Mouse (Mus musculus) lung, postnatal 4 days (tissue): Measurements from ENCODE around the gene Myh8.
A peak's percentile ranks its signal among the peaks of the same experiment; 100 is the strongest.

Source experiments
- DNase-seq, 2 experiments: peaks; one replicate each; pipeline ENCODE4 v3.0.0; 2021

Gene Myh8

DNA sequence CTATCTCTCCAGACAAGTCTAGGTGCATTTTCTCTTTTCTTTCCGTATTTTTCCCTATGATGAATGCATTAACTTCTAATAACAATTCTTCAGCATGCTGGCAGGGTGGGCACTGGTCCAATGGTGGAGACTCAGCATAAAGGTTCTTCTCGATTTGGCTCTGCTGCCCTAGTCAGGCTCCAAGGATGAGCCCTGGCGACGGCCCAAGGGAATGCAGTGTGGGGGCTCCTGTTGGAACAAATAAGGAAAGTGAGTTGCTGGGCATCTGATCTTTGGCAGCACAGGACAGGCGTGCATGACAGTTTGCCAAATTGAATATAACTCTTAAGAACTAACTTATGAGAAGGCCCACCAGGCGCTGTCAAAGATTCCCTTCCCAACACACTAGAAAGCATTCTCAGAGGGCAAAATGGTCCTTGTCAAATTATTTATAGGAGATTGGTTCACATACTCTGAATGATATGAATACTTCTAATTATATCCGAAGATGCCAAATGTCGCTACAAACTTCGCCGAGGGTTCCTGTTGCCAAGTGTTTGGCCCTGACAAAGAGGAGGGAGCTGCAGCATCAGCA, at the start of gene Myh8:
TSS of gene Myh8 (plus strand) at position 524 of the 574 bp plus-strand sequence.
- DNase-seq: peak; percentile 9 to 46

DNA sequence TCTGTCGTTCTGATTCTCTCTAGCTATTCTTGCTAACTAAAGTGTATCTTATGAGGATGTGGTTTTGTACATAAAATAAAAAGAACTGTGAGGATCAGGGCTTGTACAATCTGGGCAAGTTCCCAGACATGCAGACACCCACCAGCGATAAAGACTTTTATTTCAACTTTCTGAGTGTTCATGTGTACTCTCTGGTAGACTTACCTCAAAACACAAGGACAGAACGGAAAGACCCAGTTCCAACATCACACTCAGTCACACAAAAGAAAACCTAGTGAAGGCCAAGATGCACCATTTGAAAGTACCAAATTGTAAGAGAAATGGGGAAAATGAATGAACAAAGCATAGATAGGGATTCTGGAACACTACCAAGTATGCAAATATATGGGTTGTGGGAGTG, 48.2 kb upstream of the Myh8 start:
- no peak for DNase-seq

DNA sequence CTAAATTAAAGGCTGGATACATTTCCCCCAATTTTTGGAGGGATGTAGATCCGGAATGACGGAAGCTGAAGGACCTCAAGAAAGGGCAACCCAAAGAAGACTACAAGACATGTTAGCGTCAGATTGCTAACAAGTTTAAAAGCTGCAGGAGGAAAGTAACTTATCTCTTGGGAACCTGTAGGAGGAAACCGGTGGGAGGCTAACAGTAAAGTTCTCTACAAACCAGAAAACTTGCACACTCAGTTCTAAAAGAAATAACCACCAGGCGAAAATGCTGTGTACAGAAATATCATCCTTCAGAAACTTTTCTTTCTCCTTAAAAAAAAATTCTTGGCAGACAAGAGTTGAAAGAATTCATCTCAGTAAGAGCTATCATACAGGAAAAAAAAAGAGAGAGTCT, 47.8 kb upstream of the Myh8 start:
- no peak for DNase-seq

DNA sequence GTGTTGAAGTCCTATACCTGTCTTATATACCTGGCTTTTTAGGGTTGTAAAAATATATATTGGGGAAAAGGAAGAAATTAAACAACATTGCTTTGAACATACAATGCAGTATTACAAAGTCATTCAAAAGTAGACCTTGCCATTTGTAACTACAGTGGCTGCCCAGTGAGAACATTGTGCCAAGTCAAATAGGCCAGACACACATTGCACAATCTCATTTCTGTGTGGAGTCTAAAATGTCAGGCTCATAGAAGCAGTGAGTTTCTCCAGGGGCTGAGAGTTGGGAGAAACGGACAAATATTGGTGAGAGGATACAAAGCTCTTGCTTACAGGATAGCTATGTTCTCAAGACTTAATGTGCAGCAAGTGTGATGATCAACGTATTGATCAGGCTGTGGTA, 47.0 kb upstream of the Myh8 start:
- peak in 1 of 2 experiments; percentile 9 for DNase-seq

DNA sequence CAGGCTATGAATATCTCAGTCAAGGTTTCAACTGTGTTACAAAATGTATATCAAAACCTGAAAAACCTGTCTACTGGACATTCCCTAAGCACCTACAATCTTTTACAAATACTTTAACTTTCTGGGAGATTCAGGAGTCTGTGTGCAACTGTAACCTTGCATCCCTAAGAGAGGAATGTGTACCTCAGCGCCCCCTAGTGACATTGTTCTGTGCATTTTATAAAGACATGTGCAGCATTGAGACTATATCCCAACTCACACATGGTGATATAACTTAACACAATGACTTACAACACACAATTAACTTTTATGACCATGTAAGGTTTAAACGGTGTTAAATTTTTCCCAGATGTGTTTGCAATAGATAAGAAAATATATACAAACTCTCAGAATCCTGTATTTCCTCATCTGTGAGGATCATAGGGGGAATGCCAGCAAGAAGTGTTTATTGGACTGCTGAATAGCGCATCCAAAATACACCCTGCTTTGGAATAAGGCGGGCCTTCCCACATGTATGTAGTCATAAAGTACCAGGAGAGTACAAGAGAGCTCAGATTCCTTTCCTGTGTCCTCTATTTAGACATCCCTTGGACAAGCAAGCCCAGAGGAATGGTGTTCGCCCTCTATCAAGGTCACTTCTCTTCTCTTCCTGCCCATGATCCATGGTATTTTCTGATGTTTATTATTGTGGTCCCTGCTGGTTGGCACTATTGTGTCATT, 41.1 kb upstream of the Myh8 start:
- peak in 1 of 2 experiments; percentile 44 for DNase-seq

DNA sequence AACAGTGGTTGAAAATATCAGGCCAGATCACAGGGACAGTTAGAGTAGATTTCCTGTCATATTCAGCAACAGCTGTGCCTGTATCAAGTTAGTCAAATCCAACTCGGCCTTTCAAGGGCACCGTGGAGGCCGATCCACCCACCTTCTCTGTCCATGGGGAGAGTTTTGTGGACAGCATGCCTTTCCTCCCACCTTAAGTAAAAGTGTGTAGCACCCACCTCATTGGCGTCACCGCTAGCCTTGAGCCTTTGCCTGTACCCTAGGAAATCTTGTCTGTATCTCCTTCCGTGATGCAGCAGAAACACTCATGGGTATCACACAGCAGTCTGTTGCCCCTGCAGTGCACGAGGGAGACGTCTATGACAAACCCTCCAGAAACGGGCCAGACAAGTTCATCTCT, 40.1 kb upstream of the Myh8 start:
- DNase-seq: no peak

DNA sequence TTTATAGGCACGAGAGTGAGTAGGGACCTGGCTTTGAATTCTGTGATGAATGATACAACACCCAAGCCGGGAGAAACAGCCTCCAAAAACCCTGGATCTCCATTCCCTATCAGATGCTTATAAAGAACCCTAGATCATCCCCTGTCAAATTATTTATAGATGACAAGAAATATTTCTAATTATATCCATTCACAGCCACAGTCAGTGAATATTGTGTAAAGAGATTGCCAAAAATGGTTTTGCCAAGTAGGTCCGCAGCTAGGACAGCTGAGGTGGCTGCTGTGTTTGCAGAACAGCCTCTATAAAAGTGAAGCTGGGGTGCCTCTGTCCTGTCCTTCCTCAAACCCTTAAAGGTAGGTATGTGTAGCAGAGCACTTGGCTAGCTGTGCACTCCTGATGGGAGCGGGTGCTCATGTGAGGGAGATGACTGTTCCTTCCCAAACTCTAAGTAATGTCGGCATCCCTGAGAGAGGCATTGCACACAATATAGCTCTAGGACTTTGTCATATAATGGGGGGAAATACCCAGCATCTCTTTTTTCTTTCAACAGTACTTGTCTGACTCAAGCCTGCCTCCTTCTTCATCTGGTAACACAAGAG, 39.3 kb upstream of the Myh8 start, which contains the start of gene Myh4:
TSS of gene Myh4 (plus strand) at position 549 of the 599 bp plus-strand sequence.
- DNase-seq: no peak

DNA sequence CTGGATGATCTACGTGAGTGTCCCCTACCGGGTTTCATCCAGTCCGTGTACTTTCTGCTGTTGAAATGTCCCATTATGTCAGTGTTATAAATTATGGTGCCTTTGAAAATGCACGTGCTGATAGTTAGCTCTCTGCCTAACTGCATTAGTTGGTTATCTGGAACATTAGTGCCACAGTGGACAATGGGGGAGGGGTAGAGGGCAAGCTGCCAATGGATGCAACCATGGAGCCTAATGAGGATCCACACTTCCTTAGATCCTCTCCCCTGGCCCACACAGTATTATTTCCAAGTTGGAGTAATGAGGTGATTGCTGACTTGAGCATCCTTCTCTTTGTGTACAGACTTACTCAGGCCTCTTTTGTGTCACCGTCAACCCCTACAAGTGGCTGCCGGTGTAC, 35.9 kb upstream of the Myh8 start:
- no peak for DNase-seq

DNA sequence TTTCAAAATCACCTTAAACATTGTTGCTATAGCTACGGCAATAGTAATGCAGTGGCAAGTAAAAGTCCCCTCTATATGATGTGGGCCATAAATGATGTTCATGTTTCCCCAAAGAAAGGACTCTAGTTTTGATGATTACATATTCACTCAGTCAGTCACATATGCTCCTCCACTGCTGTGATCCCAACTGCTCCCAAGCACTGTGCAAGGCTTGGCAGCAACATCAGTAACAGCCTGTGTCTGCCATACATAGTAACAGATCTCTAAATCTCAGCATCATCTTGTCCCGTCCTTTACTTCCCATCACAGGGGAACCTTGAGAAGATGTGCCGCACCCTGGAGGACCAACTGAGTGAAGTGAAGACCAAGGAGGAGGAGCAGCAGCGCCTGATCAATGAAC, 23.2 kb upstream of the Myh8 start:
- no peak for DNase-seq

DNA sequence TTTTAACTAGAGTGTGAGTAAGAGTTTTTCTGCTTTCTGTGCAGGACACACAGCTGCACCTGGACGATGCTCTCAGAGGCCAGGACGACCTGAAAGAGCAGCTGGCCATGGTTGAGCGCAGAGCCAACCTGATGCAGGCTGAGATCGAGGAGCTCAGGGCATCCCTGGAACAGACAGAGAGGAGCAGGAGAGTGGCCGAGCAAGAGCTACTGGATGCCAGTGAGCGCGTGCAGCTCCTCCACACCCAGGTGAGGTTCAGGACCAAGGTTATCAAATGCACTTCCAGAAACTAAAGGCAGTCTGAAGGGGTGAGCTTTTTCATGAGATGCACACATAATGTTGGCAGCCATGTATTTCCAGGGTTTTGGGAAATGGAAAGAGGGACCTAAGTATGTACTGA, 19.9 kb upstream of the Myh8 start:
- no peak for DNase-seq

DNA sequence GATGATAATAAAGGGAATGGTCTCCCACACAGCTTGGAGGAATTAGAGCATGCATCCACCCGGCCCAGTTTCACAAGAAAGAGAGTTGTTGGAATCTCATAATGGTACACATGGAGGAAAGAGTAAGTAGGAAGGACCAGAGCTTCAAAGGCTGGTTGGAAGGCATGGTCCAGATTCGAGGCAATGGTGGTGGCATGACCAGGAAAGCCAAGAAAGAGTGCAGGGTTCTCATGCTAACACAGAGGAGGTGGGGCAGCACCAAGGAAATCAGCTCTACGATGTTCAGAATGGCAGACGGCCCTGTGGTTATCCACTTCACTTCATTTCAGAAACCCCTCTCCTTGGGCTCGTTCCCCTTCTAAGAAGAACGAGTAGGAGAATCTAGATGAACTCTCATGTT, 16.0 kb upstream of the Myh8 start:
- DNase-seq: no peak

DNA sequence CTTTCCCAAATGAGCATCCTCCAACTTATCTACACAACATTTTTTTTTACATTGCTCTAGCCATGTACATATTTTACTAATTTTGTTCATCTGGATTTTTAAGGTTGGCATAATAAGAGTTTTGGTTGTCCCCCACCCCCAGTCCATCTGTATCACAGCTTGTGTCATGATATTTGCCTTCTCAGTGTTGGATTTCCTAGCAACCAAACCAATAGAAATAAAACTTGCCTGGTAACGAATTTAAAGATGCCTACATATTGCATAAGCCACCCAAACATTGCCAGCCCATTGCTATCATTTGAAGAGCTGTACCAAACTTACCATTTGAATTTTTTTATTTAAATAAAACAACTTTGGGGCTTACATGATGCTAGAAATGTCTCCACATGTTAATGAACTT, 16.5 kb downstream of the Myh8 start:
- no peak for DNase-seq

DNA sequence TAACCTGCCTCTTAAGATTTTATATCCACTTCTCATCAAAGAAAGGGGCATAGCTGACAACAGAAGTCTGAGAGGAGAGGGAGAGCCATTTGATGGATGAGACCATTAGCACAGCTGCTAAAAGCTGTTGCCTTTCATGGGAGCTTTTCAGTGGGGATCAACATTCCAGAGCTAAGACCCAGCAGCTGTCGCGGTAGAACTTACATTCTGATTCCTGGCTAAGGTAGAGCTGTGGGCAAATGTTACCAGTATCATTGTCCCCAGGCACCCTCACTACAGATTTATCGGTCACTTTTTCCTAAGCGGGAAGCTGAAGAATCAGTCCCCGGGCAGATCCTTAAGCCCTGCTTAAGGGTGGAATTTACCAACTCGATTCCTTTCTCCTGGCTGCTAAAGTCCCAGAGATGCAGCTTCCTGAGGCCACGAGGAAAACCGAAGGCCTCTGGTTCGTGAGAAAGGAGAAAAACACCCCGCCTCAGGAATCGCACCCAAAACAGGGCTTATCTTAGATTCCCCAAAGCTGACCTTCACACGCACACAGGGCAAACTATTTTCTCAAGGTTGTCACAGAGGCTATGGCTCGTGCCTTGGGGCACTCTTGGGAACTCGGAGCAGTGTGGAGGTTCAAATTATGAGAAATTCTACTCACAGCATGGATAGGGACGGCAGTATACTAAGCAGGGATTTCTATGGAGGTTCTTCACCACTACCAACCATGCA, 37.0 kb downstream of the Myh8 start:
- DNase-seq: no peak

DNA sequence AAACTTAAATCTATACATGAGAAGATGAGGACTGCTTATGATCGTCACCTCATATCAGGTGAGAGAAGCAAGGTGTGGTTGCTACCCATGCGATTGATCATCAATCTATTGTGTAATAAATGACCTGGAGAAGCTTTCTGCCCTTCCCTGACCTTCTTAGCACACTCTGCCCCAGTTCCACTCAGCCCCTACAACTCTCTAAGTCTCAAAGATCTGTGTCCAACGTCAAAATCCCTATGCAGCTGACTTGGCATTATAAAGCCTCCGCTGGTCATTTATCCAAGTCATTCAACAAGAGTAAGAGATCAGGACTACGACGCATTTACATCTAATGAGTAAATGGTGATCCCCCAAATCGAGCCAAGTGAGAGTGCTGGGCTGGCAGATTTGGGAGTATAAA, 44.4 kb downstream of the Myh8 start, which contains the start of gene Myh13:
TSS of gene Myh13 (plus strand) at position 301 of the 400 bp plus-strand sequence.
- no peak for DNase-seq

DNA sequence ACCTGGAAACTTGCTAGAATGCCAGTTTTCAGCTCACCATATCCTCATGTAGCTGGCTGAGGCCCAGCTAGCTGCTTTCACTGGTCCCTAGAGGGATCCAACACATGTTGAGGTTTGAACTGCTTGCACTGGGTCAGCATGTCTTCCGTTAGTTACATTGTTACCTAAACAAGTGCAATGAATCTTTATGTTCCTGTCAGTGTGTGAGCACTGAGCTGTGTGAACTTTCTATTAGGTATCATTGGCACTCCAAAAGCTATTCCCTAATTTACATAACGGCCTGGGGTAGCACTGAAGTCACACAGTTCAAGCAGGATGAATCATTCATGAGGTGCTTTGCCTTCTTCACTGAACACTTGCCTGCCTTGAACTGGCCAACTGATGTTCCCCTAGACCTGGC, 49.6 kb downstream of the Myh8 start:
- DNase-seq: no peak

DNA sequence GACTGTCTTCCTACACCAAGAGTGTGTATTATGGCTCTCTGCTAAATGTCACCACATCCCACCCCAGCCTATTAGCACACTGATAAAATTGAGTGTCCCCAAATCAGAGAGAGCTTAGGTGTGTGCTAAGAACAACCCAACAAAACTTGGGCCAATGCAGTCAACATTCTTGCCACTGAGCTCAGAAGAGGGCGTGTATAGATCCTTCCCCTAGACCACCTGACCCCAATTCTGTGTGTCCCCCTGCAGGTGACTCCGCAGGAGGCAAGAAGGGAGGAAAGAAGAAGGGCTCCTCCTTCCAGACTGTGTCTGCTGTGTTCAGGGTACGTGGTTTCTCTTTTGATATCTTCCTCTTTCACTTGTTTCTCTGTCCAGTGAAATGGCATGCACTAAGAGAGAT, 67.6 kb downstream of the Myh8 start:
- no peak for DNase-seq

DNA sequence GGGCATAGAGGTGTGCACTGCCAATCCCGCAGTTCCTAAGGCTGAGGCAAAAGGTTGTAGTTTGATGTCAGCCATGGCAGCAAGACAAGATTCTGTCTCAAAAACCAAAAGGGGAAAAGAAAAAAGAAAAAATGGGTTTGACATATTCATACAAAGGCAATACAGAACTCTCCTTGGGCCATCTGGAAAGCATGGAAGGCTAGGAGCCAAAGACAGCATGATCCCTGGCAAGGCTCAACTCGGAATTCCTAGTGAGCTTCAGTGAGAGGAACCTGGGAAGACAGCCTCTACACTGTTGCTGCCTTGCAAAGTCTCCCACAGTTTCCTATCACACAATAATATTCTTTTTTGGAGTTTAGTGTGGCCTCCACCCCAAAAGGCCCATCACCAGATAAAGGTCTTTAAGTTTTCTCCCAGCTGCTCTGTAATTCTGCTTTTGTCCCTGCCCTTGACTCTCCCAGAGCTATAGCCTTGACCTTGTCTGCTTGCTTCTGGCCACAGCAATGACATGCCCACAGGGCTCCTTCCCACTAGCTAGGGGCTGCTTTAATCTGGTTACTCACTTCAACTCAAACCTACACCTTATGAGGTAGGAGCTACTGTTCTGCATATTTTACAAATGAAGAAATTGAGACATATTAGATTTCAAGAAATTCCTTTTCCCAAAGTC, 68.4 kb downstream of the Myh8 start:
- no peak for DNase-seq

DNA sequence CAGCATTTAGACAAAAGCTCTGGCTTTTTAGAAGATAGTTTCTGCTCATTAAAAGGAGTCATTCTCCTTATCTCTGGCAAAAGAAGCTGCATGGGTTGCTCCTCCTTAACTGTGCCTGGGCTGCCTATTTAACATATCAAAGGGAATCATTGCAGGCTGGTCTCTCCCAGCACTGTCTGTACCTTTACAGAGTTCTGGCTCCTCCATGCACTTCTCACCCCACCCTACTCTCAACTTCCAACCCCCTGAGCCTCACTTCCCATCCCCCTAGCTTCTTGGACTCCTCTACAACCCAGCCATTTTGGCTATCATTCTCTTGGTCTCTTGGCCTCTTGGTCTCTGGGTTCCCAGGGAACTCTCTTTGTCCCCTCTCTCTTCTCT, 68.9 kb downstream of the Myh8 start:
- DNase-seq: no peak

DNA sequence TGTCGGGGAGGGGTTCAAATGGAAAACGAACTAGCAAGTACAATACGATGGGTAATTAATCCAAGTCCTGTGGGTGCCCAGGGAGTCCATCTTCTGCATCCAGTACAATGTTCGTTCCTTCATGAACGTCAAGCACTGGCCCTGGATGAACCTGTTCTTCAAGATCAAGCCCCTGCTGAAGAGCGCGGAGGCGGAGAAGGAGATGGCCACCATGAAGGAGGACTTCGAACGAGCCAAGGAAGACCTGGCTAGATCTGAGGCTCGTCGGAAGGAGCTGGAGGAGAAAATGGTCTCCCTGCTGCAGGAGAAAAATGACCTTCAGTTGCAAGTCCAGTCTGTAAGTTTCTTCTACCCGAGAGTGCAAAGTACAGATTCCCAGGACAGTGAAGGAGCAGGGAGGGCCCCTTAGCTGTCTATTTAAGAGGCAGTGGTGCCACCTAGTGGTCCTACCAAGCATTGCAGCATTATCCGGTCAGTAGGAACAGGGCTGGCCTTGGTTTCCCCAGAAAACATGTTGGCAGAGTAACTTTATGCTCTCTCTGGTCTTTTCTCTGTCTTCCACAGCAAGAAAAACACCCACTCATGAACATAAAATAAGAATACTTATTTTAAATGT, 73.3 kb downstream of the Myh8 start:
- DNase-seq: peak; percentile 42 to 69

DNA sequence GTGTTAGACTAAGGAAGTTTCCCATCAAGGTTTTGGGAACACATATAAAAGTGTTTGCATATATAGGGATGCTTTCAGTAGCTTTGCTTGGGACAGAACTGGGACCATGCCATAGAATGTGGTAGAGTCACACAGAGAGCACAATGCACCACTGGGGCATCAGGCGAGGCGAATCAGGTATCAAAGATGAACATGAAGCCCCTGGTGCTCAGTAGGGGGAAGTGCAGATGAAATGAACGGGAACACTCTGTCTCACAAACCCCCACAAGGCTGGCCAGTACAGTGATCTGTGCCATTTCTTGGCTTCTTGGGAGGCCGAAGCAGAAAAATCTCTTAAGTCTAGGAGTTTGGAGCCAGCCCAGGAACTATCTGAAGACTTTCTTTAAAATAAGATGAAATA, 76.1 kb downstream of the Myh8 start:
- DNase-seq: no peak

DNA sequence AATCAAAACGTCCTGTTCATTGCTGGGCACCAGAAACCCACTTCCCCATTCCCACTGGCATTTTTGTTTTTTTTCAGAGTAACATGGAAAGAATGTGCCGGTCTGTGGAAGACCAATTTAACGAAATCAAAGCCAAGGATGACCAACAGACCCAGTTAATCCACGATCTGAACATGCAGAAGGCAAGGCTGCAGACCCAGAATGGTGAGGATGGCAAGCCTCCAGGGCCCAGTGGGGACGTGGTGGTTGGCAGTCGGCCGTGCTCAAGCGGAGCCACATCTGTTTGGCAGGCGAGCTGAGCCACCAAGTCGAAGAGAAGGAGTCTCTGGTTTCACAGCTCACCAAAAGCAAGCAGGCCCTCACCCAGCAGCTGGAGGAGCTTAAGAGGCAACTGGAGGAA, 81.1 kb downstream of the Myh8 start:
- no peak for DNase-seq
